Mouse (Mus musculus): ENCODE measurements at regions not wholly inside any gene's neighbourhood (a gene's known extent, or its start where the extent isn't known, plus 50 kb on each side); places are given as distances from the start of the nearest gene placed in this dataset.

DNA sequence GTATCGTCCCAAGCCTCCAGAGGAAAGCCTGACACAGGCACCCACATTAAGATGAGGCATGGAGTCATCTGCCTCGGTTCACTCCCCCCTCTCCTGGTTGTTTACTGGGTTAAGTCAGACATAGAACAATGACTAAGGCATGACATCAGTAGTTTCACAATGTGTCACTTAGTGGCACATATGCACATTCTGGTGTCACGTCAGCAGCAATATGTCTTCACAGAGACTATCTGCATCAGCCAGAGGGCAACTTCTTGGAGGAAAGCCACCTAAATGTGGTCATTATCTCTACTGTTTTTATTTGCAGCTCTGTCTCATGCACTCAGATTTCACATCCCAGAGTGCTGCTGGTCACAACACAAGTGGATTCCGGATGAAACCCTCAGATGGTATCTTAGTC is 61.9 kb upstream of the Agap1 start:
- no peak for DNase-seq

GRCm38 (mm10) chr1:89394471-89394870 is 60.1 kb upstream of the Agap1 start:
- DNase-seq = no peak

- peak; percentile 33 to 44 for DNase-seq
These were observed 53.8 kb upstream of the Agap1 start for GRCm38 (mm10) chr1:89400734-89401202.

- peak in 1 of 2 experiments; percentile 21 for DNase-seq
These were observed 51.9 kb upstream of the Agap1 start for GRCm38 (mm10) chr1:89402513-89403210.

- no peak for DNase-seq
These were observed 51.0 kb upstream of the Agap1 start for GRCm38 (mm10) chr1:89403551-89404050.

Data from cerebellum, postnatal 10 days (tissue).